Mouse (Mus musculus): ENCODE results near the gene H2-Ab1.

Gene H2-Ab1

DNA sequence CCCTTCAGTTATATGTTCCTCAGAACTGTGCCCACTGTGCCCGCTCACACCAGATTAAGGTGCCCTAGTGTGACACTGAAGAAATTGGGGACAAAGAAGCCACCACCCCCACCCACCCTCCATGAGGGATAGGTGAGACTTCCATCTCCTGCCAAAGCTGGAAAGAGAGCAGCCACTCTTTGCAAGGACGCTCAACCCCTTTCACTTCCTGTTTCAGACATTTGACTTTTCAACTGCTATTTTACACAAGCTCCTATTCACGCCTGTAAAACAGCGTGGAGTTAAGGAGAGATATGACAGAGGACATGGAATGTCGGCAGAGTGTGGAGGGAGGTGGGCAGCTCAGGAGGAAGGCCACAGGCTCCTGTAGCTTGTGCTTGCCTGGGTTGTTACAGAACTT lies 29.0 kb downstream of the H2-Ab1 start:
- DNase-seq: no peak

DNA sequence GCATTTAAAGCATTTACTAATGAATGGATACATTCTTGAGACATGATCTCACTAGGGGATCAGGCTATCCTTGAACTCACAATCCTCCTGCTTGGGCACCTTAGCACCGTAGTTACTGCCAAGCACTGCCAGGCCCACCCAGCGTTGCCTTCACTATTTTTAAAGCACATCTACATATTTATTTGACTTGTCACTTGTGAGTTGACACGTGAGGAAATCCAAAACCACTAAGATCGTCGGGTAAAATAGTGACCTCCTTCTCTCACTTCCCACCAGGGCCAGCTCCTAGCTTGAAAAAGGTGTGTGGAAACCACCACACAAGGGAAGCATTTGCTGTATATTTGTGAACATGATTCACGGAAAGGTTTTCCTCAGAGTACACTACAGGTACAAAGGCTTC lies 29.5 kb downstream of the H2-Ab1 start:
- DNase-seq: no peak

DNA sequence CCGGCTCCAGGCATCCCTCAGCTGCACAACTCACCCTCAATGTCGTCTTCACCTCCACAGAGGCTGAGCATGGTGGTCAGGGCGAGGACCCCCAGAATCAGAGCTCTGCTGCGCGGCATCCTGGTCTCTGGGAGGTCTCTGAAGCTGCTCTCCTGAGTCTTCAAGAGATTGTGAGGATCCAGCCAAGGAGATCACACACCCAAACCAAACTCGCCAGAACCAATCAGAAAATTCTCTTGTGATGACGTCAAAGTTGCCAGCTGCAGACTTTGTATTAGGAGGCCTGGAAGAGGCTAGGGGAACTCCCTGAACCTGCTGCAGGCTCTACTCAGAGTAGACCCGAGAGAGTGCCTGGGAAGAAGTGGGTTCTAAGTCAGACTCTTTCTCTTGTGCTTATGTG lies 30.2 kb downstream of the H2-Ab1 start, which contains the start of gene H2-Aa:
Gene H2-Aa (minus strand): TSS at position 176 of the 400 bp plus-strand sequence.
- peak; percentile 82 to 86 for DNase-seq

DNA sequence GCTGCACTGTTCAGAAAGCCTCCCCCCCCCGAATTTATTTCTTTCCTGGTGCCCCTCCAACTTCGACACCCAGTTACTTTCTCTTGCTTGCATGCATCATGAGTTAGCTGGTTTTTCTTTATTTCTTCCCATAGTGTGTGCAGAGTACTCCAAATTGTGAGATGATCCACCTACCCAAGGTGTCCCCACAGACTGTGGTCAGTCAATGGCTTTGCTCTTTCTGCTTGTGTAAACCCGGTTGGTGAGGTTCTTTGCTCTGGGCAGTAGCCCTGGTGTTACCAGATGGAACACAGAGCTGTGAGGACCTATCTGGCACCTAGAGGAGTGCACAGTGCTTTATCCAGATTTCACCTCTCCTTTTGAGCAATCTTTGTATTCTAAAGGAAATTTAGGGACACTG lies 30.6 kb downstream of the H2-Ab1 start:
- DNase-seq: no peak

DNA sequence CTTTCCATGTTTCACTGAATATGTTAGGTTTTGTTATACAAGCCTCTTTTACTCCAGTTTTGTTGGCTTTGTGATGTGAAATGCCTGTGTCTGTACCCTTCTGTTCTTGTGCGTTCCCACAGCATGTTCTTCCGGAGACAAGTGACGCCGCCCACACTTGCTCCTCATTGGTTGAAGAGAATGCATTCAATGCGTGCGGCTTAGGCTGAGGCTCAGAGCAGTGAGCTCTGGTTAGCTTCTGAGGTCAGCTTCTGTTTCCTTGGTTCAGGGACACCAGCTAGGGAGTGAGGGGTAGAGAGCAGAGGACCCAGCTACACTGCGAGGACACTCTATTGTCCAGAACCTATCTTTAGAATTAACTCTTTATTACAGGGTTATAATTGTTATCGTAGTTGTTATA lies 34.1 kb downstream of the H2-Ab1 start:
- DNase-seq: peak; percentile 73 to 82

DNA sequence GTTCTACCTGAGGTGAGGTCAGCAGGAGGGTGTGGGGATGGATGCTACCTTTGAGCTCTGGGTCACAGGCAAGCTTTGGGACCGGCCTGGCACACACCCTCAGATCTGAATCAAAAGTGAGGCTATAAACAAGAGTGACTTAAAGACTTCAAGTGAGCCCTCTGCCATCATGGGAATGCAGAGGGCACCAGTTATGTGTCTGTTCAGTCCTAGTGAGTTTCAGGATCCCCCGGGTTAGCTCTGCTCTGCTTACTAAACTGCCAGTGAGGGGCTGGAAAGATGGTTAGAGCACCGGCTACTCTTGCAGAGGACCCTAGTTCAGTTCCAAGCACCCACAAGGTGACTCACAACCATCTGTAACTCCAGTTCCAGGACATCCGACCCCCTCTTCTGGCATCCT lies 35.1 kb downstream of the H2-Ab1 start:
- no peak for DNase-seq

DNA sequence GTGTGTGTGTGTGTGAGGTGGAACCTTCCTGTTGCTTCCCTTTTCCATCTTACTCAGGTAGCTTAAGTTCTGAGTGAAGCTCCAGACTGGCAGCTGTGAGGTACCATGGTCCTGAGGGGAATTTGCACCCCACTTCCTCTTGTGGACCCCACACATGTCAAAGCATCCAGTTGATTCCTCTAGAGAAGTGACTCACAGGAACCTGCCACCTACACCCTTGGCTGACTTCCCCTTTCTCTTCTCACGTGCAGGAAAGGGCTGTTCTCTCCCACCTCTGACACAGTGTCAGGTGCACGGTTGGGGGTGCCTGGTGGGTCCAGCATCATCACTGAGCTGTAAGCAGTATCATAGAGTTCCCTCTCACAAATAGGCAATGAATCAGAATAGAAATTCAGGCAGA lies 36.0 kb downstream of the H2-Ab1 start:
- DNase-seq: no peak

DNA sequence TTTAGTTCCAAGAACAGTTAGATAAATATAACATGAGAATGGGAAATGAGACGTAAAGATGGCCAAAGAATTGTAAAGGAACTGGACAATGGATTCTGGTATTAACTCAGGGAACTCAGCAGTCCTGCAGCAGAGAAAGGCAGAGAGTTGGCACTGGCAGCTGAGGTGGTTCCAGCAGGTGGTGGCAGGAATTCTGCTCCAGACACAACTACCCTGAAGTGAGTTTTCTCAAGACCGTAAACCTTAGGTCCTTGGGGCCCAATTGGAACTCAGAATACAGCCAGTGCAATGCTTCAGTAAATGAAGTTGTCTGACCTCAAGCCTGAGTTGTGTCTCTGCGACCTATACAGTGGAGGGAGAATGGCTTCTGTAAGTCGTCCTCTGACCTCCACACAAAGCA lies 36.8 kb downstream of the H2-Ab1 start:
- DNase-seq: no peak

DNA sequence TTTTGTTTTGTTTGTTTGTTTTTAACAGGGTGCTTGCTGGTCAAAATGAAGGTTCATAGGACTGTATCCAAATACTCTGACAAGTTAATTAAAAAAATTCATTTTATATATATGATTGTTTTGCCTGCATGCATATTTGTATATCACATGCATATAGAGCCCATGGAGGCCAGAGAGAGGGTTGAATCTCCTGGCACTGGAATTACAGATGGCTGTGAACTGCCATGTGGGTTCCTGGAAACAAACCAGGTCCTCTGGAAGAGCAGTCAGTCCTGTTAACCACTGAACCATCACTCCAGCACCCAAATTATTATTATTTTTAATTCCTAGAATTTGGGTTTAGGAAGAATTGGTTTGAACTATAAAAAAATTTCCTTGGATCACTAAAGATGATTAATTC lies 37.8 kb downstream of the H2-Ab1 start:
- DNase-seq: no peak

DNA sequence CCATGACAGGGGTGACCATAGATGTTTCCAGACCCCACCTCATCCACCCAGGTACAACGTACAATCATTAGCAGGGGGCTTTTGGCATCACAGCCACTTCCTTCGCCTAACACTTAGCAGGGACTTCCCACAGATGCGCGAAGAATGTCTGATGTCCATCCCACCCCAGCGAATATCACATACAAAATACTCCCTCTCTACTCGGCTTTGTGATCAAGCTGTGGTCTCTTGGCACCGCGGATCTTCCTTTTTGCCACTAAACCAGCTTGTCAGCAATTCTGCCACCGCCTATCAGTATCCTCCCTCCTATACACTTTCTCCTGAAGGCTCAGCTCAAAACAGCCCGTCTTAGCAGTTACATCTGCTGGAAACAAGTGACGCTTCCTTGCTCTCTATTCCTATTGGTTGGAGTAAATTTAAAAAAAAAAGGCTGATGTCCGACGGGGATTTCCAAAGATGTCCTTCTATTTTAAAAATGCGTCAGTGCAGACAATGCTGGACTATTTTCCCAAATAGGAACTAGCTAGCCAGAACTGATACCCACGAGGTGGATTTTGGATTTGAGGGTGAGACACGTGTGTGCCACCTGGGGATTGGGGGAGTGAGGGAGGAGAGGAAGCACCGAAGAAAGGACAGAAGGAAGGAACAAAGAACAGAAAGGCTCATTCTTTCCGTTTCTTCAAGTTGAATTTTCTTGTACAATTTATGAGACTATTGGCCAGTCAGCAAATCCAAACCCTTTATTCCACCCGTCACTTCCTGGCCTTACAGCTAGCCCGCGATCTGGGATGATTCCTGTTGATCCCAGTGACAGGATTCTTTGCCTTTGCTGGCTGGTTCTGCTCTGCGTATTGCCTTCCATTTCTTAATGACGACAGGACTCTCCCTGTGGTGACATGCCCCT lies 38.7 kb downstream of the H2-Ab1 start:
- peak in 1 of 2 experiments; percentile 26 for DNase-seq

DNA sequence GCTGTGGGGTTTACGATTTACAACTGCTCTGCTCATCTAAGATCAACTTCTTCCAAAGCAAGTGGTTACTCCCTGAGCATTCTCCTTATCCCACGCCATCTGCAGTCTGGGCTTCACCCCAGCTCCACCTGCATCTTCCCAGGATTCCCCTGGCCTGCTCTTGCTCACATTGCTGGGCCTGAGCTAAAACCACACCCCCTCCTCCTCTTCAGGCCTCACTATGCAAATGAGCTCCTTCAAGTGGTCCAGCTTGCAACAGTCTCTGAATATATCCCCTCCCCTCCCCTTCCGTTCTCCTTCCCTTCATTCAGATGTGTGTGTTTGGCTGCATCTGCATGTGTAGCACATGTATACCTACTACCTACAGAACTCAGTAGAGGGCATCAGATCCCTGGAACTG lies 41.9 kb downstream of the H2-Ab1 start:
- no peak for DNase-seq

DNA sequence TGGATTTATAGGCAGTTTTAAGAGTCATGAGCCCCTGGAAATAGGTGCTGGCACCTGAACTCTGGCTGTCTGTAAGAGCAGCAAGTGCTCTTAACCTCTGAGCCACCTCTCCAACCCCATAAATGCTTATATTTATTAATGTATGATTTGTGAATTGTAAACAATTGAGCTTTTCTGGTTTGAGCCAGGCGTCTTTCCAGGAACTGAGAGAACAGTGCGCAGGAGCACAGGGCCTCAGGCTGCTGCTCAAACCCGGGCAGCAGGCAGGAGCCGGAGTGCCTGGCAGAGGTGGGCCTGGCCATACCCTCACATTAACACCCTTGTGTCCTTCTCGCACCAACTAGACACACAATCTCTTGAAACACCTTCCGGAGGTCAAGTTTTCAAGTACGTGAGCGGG lies 42.6 kb downstream of the H2-Ab1 start:
- no peak for DNase-seq

DNA sequence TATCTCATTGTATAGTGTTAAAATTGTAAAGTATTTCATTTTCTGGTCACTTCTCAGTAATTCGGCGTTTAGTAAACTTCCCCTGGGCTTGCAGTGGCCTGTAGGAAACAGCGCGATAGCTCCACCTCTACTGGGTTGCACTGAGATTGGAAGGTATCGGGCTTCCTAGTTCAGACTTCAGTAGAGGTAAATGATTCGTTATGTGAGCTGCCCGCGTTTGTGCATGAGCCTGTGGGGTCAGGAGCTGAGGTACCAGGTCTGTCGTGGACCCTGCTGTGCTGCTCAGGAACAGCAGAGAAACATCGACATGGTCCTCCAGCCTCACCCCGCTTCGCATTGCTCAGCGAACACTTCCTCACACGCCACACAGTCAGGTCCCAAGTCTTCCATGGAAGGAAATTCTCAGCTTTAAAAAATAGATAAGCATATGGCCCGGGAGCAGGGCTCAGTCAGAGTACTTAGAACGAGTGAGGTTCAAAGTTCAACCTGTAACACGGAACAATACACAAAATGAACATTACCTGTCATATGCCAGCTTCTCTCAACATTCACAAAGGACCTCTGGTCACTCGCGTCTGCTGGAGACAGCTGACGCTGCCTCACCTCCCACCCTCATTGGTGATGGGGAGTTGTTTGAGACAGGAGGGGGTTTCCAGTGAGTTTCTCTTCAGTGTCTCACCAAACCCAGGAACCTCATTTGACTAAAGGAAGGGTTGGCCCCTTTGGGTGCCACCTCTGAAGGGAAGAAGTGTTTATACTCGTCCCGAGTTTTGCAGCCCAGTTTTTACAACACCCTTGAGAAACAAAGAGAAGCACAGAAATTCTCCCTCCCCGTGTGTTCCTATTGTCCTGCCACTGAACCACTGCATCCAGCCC lies 43.4 kb downstream of the H2-Ab1 start:
- no peak for DNase-seq

DNA sequence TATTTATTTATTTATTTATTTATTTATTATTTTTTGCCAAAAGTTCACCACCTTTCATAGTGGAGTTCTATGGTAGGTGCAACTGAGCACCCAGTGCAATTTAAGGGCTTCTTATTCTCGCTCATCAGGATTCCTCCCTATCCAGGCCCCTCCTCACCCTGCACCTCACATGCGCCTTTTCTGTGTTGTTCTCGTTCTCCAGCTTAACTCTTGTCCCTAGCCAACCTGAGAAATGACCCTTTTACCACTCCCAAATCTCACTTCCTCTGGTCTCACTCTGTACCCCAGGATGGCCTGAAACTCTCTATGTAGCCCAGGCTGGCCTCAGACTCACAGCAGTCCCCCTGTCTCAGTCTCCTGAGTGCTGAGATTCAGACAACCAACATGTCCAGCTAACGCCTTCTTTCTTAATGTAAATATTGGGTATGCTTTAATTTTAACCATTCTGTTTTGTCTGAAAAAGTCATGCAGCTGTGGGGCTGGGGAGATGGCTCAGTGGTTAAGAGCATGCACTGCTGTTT lies 44.2 kb downstream of the H2-Ab1 start:
- no peak for DNase-seq

DNA sequence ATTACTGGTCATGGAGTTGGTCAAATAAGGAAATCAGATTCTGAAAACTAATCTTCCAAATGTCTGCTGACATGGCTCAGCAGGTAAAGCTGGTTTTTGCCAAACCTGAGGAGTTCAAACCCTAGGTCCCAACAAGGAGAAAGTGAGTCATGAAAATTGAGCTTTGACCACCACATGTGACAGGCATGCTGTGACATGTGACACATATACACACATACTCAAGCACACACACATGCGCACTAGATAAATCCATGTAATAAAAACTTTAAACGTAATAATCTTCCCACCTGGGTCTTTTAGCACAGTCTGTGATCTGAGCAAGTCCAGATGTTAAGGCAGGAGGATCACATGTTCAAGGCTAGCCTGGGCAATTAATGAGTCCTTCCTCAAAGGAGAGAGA lies 46.3 kb downstream of the H2-Ab1 start:
- DNase-seq: no peak

DNA sequence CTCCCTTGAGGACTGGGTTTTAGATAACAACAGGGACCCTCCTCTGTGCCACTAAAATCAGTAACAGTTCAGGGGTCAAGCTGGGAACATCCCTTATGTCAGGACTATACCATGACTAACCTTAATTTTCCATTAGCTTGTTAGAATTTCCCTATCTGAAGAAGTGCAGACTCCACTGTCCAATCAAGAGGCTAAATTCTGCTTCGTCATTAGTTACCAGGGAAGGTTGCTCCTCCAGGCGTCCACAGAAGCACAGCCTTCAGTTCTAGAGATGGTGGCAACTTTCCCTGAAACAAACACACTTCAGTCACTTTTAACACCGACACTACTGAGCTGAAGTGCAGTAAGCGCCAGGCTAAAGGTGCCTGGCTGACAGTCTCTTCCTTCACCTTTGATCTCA lies 47.3 kb downstream of the H2-Ab1 start:
- peak; percentile 62 to 70 for DNase-seq

DNA sequence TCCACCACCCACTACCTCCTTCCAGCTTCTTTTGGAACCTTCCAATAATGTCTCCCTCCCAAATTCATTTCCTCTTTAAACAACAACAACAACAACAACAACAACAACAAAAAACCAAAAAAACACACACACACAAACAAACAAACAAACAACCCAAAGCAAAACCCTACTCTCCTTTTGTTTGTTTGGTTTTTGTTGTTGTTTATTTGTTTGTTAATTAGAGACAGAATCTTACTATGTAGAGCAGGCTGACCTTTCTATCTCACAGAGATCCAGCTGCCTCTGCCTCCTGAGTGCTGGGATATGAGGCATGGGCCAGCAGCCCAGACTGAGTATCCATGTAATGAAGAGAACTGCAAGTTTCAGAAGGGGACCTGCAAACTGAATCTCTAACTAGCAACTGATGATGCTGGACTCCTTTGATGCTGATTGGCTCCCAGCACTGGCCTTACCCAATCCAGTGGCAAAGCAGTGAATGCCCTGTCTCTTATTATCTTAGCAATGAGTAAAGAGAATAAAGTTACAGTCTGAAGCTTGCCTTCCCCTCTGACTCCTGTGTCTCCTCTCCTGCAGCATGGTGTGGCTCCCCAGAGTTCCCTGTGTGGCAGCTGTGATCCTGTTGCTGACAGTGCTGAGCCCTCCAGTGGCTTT lies 48.0 kb downstream of the H2-Ab1 start, which contains the start of gene H2-Eb1:
Gene H2-Eb1 (plus strand): TSS at position 488 of the 651 bp plus-strand sequence.
- peak; percentile 85 to 89 for DNase-seq

DNA sequence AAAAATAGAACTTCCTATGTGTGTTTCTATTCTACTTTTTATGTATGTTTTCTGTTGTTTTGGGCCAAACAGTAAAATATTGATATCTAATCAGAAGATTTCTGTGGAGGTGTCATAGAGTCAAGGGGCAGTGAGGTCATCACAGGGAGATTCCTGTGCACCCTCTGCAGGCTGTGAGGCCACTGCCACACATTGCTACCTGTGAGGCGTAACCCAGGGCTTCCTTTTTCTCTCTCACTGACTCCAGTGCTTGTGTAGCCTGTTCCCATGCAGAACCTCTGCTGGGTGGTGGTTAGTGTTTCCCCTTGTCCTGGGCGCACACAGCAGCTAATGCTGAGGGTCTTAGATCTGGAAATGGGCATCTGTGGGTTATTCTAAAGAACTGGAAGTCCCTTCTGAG lies 48.9 kb downstream of the H2-Ab1 start:
- no peak for DNase-seq

DNA sequence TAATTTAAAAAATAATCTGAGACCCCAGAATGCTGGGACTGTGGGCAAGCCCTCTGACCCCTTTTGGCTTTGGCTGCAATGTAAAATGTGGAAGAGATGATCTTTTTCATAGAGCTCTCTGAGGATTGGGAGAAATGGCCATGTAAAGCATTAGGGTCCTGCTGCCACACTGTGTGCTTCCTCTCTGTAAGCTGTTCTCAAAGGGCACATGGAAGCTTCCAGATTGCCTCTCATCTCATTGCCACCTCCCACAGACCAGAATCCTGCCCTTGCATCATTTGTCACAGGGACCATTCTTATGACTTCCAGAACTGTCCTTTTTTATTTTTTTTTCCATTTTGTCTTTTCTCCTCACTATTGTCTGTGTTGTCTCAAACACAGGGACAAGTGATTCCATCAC lies 49.7 kb downstream of the H2-Ab1 start:
- DNase-seq: no peak

DNA sequence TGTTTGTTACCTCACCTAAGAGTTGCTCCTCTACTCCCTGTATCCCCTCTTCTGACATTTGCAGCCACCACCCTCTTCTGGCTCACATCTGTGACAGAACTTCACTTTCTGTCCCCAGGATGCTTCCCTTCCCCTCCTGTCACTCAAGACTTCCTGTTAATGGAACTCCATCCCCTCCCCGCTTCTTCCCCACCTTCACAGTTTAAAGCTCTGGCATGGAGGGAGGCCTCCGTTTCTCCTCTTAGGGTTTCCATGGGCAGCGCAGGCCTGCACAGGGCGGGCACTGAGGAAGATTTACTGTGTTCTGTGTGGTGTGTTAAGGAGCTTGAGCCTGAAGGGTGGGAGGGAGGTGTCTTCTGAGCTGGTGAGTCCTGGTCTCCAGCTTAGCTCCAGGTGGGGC lies 50.7 kb downstream of the H2-Ab1 start:
- DNase-seq: no peak

DNA sequence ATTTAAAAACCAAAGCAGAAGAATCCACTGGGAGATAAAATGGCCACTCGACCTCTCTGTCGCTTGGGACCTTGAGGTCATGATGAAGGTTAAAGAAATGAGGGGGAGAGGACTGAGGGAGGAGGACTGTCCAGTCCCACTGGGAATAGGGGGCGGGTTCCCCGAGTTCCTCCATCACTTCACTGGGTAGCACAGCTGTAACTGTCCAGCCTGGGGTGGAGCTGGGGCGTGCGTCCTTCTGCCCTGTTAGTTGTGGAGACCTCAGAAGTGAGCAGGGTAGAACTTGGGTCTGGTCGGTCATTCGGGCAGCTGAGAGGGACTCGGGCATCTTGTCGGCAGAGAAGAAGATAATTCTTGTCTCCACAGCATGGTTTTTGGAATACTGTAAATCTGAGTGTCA lies 51.7 kb downstream of the H2-Ab1 start:
- no peak for DNase-seq

DNA sequence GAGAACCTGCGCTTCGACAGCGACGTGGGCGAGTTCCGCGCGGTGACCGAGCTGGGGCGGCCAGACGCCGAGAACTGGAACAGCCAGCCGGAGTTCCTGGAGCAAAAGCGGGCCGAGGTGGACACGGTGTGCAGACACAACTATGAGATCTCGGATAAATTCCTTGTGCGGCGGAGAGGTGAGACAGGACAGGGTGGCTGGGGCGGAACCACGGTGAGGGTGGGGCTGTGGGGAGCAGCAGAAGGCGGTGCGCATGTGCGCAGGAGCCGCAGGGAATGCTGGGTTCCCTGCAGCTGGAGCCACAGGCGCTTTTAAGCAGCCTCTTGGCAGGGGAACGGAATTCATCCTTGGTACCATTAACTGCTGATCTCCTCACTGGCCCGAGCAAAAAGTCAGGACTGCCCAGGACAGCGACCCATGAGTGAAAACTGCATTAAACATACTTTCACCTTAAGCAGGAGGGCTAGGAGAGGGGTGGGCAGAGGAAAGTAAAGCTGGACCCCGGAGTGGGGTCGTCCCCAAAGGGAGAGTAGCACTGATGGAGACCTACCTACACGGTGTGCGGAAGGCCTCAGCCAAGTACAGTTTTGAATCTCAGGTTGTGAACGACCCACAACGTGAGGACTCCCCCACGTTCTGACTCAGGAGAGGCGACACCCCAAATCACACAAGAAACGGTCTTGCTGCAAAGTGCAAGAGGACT lies 52.3 kb downstream of the H2-Ab1 start:
- DNase-seq: peak; percentile 83 to 91

All from kidney, postnatal 25 days (tissue).